Mouse (Mus musculus) forebrain, embryonic 10.5 days (tissue): ENCODE results near the gene Phyhipl. TPM values are rescaled to one million over a fixed set of nuclear protein-coding genes. Genes with fewer than 3 reads are reported as not detected.

ENCODE experiments used
- DNase-seq: peaks from one replicate; pipeline ENCODE4 v3.0.0-alpha.2; 2017; ENCODE audit warnings: low spot score; ENCODE audit errors: extremely low spot score
- H3K27ac ChIP-seq: fragments of 300-500 bp; sonication (generic); 2 replicates; pipeline ENCODE4 v1.5.1; 2016; ENCODE audit warnings: mild to moderate bottlenecking
- H3K27me3 ChIP-seq: fragments of 300-500 bp; sonication (generic); 2 replicates; pipeline ENCODE4 v1.6.1; 2016; ENCODE audit warnings: mild to moderate bottlenecking; ENCODE audit not compliant: poor library complexity, severe bottlenecking
- H3K36me3 ChIP-seq: fragments of 300-500 bp; sonication (generic); replicated peaks from 2 replicates; pipeline ENCODE4 v1.6.1; 2016; ENCODE audit warnings: mild to moderate bottlenecking, moderate library complexity
- H3K4me1 ChIP-seq: fragments of 300-500 bp; sonication (generic); 2 replicates; pipeline ENCODE4 v1.6.1; 2016
- H3K4me3 ChIP-seq: fragments of 300-500 bp; sonication (generic); 2 replicates; pipeline ENCODE4 v1.5.1; 2016; ENCODE audit warnings: mild to moderate bottlenecking, moderate library complexity
- H3K9me3 ChIP-seq: fragments of 300-500 bp; sonication (generic); 2 replicates; pipeline ENCODE4 v1.6.1; 2016; ENCODE audit warnings: mild to moderate bottlenecking, moderate library complexity
- WGBS: fragments of 180-500 bp; shearing (Covaris S2); methylation state at CpG from one replicate; pipeline ENCODE4 v1.1.7; 2016; 5-methylcytosine and 5-hydroxymethylcytosine counted together
- polyA plus RNA-seq: library from polyadenylated mRNA; unstranded; fragments of >200 nt; fragmentation: Nextera tagmentation; extraction: Ambion mirVana; gene quantifications from 2 replicates; pipeline ENCODE4 v1.2.1, GENCODE M21; 2016

Phyhipl gene
- polyA plus RNA-seq, 1 experiment from 2014 or later = 19.4 TPM

GRCm38 (mm10) chr10:70540456-70541195, 115.1 kb downstream of the Phyhipl start:
- no peak for DNase-seq
- peaks cover 20% of the 10 kb centered on the region for H3K36me3 ChIP-seq

GRCm38 (mm10) chr10:70539251-70539650, 116.5 kb downstream of the Phyhipl start:
- H3K36me3 ChIP-seq = peaks cover 16% of the 10 kb centered on the region
- WGBS = 95% methylated on average over 9 of the region's 9 CpGs
- no peak overlapping the region for H3K4me3 ChIP-seq

More at GRCm38 (mm10) chr10:70540456-70541195, 115.1 kb downstream of the Phyhipl start:
- no peaks in the 10 kb centered on the region for H3K4me1 ChIP-seq
- 85% methylated on average over 9 of the region's 9 CpGs for WGBS
- no peak overlapping the region for H3K27ac ChIP-seq
- no peaks in the 10 kb centered on the region for H3K9me3 ChIP-seq
- H3K4me3 ChIP-seq = no peak overlapping the region
- no peaks in the 10 kb centered on the region for H3K27me3 ChIP-seq

GRCm38 (mm10) chr10:70537694-70538093, 118.1 kb downstream of the Phyhipl start:
- Histone ChIP-seq H3K27ac (no peak overlapping the region), H3K9me3 (no peaks in the 10 kb centered on the region), H3K27me3 (no peaks in the 10 kb centered on the region), H3K4me1 (peaks cover 5% of the 10 kb centered on the region; the same call in 1 of the 2 replicates), H3K4me3 (no peak overlapping the region), H3K36me3 (peaks cover 16% of the 10 kb centered on the region)
- no peak for DNase-seq
- 93% methylated on average over 10 of the region's 10 CpGs for WGBS

More at GRCm38 (mm10) chr10:70539251-70539650, 116.5 kb downstream of the Phyhipl start:
- H3K27ac ChIP-seq = no peak overlapping the region
- DNase-seq = no peak
- no peaks in the 10 kb centered on the region for H3K27me3 ChIP-seq
- H3K4me1 ChIP-seq = no peaks in the 10 kb centered on the region
- H3K9me3 ChIP-seq = no peaks in the 10 kb centered on the region

- 94% methylated on average over 12 of the region's 12 CpGs for WGBS
- Histone ChIP-seq H3K36me3 (peaks cover 16% of the 10 kb centered on the region), H3K4me3 (no peak overlapping the region), H3K27ac (no peak overlapping the region), H3K27me3 (no peaks in the 10 kb centered on the region), H3K4me1 (peaks cover 5% of the 10 kb centered on the region; the same call in 1 of the 2 replicates), H3K9me3 (no peaks in the 10 kb centered on the region)
- no peak for DNase-seq
These were observed 120.4 kb downstream of the Phyhipl start for GRCm38 (mm10) chr10:70535401-70535800.

GRCm38 (mm10) chr10:70534571-70534970, 121.2 kb downstream of the Phyhipl start:
- no peak for DNase-seq
- 95% methylated on average over 10 of the region's 10 CpGs for WGBS
- Histone ChIP-seq H3K36me3 (peaks cover 16% of the 10 kb centered on the region), H3K4me3 (no peak overlapping the region), H3K4me1 (peaks cover 5% of the 10 kb centered on the region; the same call in 1 of the 2 replicates), H3K27ac (no peak overlapping the region), H3K27me3 (no peaks in the 10 kb centered on the region), H3K9me3 (no peaks in the 10 kb centered on the region)

GRCm38 (mm10) chr10:70533986-70534385, 121.8 kb downstream of the Phyhipl start:
- no peaks in the 10 kb centered on the region for H3K9me3 ChIP-seq
- H3K27me3 ChIP-seq = no peaks in the 10 kb centered on the region
- H3K36me3 ChIP-seq = peaks cover 16% of the 10 kb centered on the region
- DNase-seq = no peak
- no peak overlapping the region for H3K4me3 ChIP-seq
- WGBS = 90% methylated on average over 12 of the region's 12 CpGs
- no peak overlapping the region for H3K27ac ChIP-seq
- H3K4me1 ChIP-seq = peaks cover 5% of the 10 kb centered on the region; the same call in 1 of the 2 replicates

GRCm38 (mm10) chr10:70533301-70533781, 122.4 kb downstream of the Phyhipl start:
- Histone ChIP-seq H3K4me3 (no peak overlapping the region), H3K9me3 (no peaks in the 10 kb centered on the region), H3K4me1 (peaks cover 5% of the 10 kb centered on the region; the same call in 1 of the 2 replicates), H3K27ac (no peak overlapping the region), H3K27me3 (no peaks in the 10 kb centered on the region), H3K36me3 (peaks cover 16% of the 10 kb centered on the region)
- WGBS = 74% methylated on average over 8 of the region's 8 CpGs
- no peak for DNase-seq

- 95% methylated on average over 9 of the region's 9 CpGs for WGBS
- H3K27ac ChIP-seq = no peak overlapping the region
- no peak for DNase-seq
- peaks cover 10% of the 10 kb centered on the region; the same call in 1 of the 2 replicates for H3K36me3 ChIP-seq
- H3K4me1 ChIP-seq = peaks cover 5% of the 10 kb centered on the region; the same call in 1 of the 2 replicates
- no peaks in the 10 kb centered on the region for H3K9me3 ChIP-seq
- no peak overlapping the region for H3K4me3 ChIP-seq
- no peaks in the 10 kb centered on the region for H3K27me3 ChIP-seq
These were observed 123.5 kb downstream of the Phyhipl start for GRCm38 (mm10) chr10:70532249-70532648.

- WGBS = 94% methylated on average over 12 of the region's 12 CpGs
- Histone ChIP-seq H3K27ac (no peak overlapping the region), H3K36me3 (peaks cover 5% of the 10 kb centered on the region; the same call in 1 of the 2 replicates), H3K4me3 (no peak overlapping the region), H3K4me1 (peaks cover 5% of the 10 kb centered on the region; the same call in 1 of the 2 replicates), H3K27me3 (no peaks in the 10 kb centered on the region), H3K9me3 (no peaks in the 10 kb centered on the region)
- no peak for DNase-seq
These were observed 125.5 kb downstream of the Phyhipl start for GRCm38 (mm10) chr10:70530185-70530823.

- no peak for DNase-seq
- H3K9me3 ChIP-seq = no peaks in the 10 kb centered on the region
- H3K27me3 ChIP-seq = peaks cover 18% of the 10 kb centered on the region
- peaks cover 30% of the 10 kb centered on the region for H3K4me1 ChIP-seq
- 10% methylated on average over 5 of the region's 5 CpGs for WGBS
- no peak overlapping the region for H3K27ac ChIP-seq
- H3K4me3 ChIP-seq = peak overlapping the region; percentile 63
- 0 out of 2 replicates have a peak, but pooled peaks cover 3% of the 10 kb centered on the region for H3K36me3 ChIP-seq
These were observed 134.4 kb downstream of the Phyhipl start for GRCm38 (mm10) chr10:70521379-70521778.

- peak; percentile 69 for DNase-seq
These were observed 135.3 kb downstream of the Phyhipl start for GRCm38 (mm10) chr10:70520143-70521131.

GRCm38 (mm10) chr10:70519640-70520099, 136.1 kb downstream of the Phyhipl start:
- H3K4me1 ChIP-seq = peaks cover 30% of the 10 kb centered on the region
- peaks cover 18% of the 10 kb centered on the region for H3K27me3 ChIP-seq
- 11% methylated on average over 14 of the region's 14 CpGs for WGBS
- H3K36me3 ChIP-seq = no peaks in the 10 kb centered on the region
- H3K27ac ChIP-seq = peak overlapping the region; percentile 76
- peak overlapping the region; percentile 63 for H3K4me3 ChIP-seq
- H3K9me3 ChIP-seq = no peaks in the 10 kb centered on the region
- DNase-seq = peak; percentile 22

More at GRCm38 (mm10) chr10:70520143-70521131, 135.3 kb downstream of the Phyhipl start:
- WGBS = under 1% methylated on average over 38 of the region's 38 CpGs
- Histone ChIP-seq H3K9me3 (no peaks in the 10 kb centered on the region), H3K27me3 (peaks cover 18% of the 10 kb centered on the region), H3K36me3 (no peaks in the 10 kb centered on the region), H3K4me1 (peaks cover 30% of the 10 kb centered on the region), H3K27ac (peak overlapping the region; percentile 76), H3K4me3 (peak overlapping the region; percentile 63)
